Mouse (Mus musculus) spleen, adult 2 months (tissue): ENCODE measurements around the gene Serf2.

Experiments used
- CTCF ChIP-seq: fragments of 200-500 bp; IDR thresholded peaks from 2 replicates; pipeline ENCODE4 v1.5.1; 2011; ENCODE audit warnings: mild to moderate bottlenecking, inconsistent platforms; ENCODE audit not compliant: insufficient read depth, insufficient read length, insufficient replicate concordance; ENCODE audit errors: extremely low read depth
- POLR2A ChIP-seq: fragments of 200-500 bp; IDR thresholded peaks from 2 replicates; pipeline ENCODE4 v1.6.1; 2011; ENCODE audit warnings: low read depth, low read length, inconsistent platforms

GRCm38 (mm10) chr2:121445117-121445516 lies 3.9 kb upstream of the Serf2 start:
- TF ChIP-seq CTCF (no peak), POLR2A (no peak)
